Mouse (Mus musculus): ENCODE data around the gene Sorcs2. TPM values are rescaled to one million over a fixed set of nuclear protein-coding genes. Genes with fewer than 3 reads are reported as not detected.

Gene Sorcs2
- total and polyA plus RNA-seq, 3 experiments: 0.42 to 1.6 (median 0.46) TPM

GRCm38 (mm10) chr5:36168963-36169650, 228.8 kb downstream of the Sorcs2 start:
- Histone ChIP-seq H3K4me3 (replicated peaks in 1 of 3; ENCODE audit: low read depth in 2 of 3, low read length in 2 of 3, poor library complexity in 1 of 3) (no peak overlapping the region), H3K4me1 (ENCODE audit: control insufficient read depth in 1 of 2, insufficient read depth in 2 of 2) (peaks cover 0 to 14% of the 10 kb centered on the region in 2 experiments; a peak in 2 of 4 replicates), H3K36me3 (replicated peaks in 1 of 2; ENCODE audit: control insufficient read depth in 1 of 2, insufficient read depth in 1 of 2, low read length in 1 of 2) (no peaks in the 10 kb centered on the region), H3K4me2 (ENCODE audit: insufficient read depth, low read depth, poor library complexity, severe bottlenecking) (no peak overlapping the region), H3K79me2 (replicated peaks; ENCODE audit: control insufficient read depth, extremely low read depth, insufficient read depth, poor library complexity, severe bottlenecking) (no peaks in the 10 kb centered on the region), H3K27me3 (replicated peaks) (peaks cover 41% of the 10 kb centered on the region), H3K9me3 (replicated peaks; ENCODE audit: low read length) (no peaks in the 10 kb centered on the region), H3K9ac (ENCODE audit: insufficient read depth, low read depth) (no peak overlapping the region), H3K27ac (ENCODE audit: insufficient read depth, low read depth) (no peak overlapping the region)
- no peak for TF ChIP-seq EP300 (IDR thresholded peaks at IDR 0.05; ENCODE audit: low read length)
- no peak for TF ChIP-seq TCF12 (IDR thresholded peaks at IDR 0.05; ENCODE audit: low read depth, low read length)
- no peak for TF ChIP-seq POLR2A (IDR thresholded peaks at IDR 0.05; ENCODE audit: low read depth, low read length)
- TF ChIP-seq MEF2A (IDR thresholded peaks at IDR 0.05; ENCODE audit: borderline replicate concordance, low read depth, low read length): no peak
- dilution Hi-C loops (cut with MboI; ENCODE audit: extremely low pct_ligation_motif_present, extremely low pct_unique_long_range_greater_than_20kb, low sequenced_read_pairs) (no loop called here), in situ Hi-C loops (cut with MboI; ENCODE audit: low pct_ligation_motif_present, low pct_unique_long_range_greater_than_20kb, low sequenced_read_pairs) (no loop called here)
- no peak for DNase-seq (ENCODE audit: extremely low read depth)

- Histone ChIP-seq H3K27me3 (replicated peaks) (peaks cover 42% of the 10 kb centered on the region), H3K27ac (ENCODE audit: insufficient read depth, low read depth) (no peak overlapping the region), H3K36me3 (replicated peaks in 1 of 2; ENCODE audit: control insufficient read depth in 1 of 2, insufficient read depth in 1 of 2, low read length in 1 of 2) (no peaks in the 10 kb centered on the region), H3K4me3 (replicated peaks in 1 of 3; ENCODE audit: low read depth in 2 of 3, low read length in 2 of 3, poor library complexity in 1 of 3) (no peak overlapping the region), H3K4me2 (ENCODE audit: insufficient read depth, low read depth, poor library complexity, severe bottlenecking) (no peak overlapping the region), H3K9ac (ENCODE audit: insufficient read depth, low read depth) (no peak overlapping the region), H3K9me3 (replicated peaks; ENCODE audit: low read length) (no peaks in the 10 kb centered on the region), H3K4me1 (ENCODE audit: control insufficient read depth in 1 of 2, insufficient read depth in 2 of 2) (peaks cover 0 to 14% of the 10 kb centered on the region in 2 experiments; a peak in 2 of 4 replicates), H3K79me2 (replicated peaks; ENCODE audit: control insufficient read depth, extremely low read depth, insufficient read depth, poor library complexity, severe bottlenecking) (no peaks in the 10 kb centered on the region)
- no peak for DNase-seq (ENCODE audit: extremely low read depth)
- in situ Hi-C loops (cut with MboI; ENCODE audit: low pct_ligation_motif_present, low pct_unique_long_range_greater_than_20kb, low sequenced_read_pairs) (no loop called here), dilution Hi-C loops (cut with MboI; ENCODE audit: extremely low pct_ligation_motif_present, extremely low pct_unique_long_range_greater_than_20kb, low sequenced_read_pairs) (no loop called here)
- TF ChIP-seq ZNF384 (IDR thresholded peaks at IDR 0.05; ENCODE audit: low read depth, low read length) (no peak), SIN3A (IDR thresholded peaks at IDR 0.05; ENCODE audit: low read length) (no peak), ELF1 (IDR thresholded peaks at IDR 0.05; ENCODE audit: low read depth, low read length) (no peak), CTCF (conservative IDR thresholded peaks at IDR 0.05 in 1 of 2, IDR thresholded peaks at IDR 0.05 in 1 of 2; ENCODE audit: low read depth in 2 of 2, low read length in 2 of 2) (no peak), MAZ (IDR thresholded peaks at IDR 0.05; ENCODE audit: low read depth, low read length) (no peak), SMC3 (IDR thresholded peaks at IDR 0.05; ENCODE audit: low read depth, low read length) (no peak), UBTF (IDR thresholded peaks at IDR 0.05; ENCODE audit: low read depth, low read length) (no peak), POLR2AphosphoS2 (IDR thresholded peaks at IDR 0.05; ENCODE audit: low read depth, low read length) (no peak), MAX (IDR thresholded peaks at IDR 0.05; ENCODE audit: low read length) (no peak), ETS1 (conservative IDR thresholded peaks at IDR 0.05; ENCODE audit: low read depth, low read length) (no peak)
Measured at GRCm38 (mm10) chr5:36166346-36167013, 231.5 kb downstream of the Sorcs2 start.

Data from CH12.LX (cell line).